Mouse (Mus musculus): ENCODE data around the gene Bik.

GRCm38 (mm10) chr15:83494572-83494920 is 32.1 kb upstream of the Bik start:
- no peak for TF ChIP-seq CTCF (conservative IDR thresholded peaks at IDR 0.05; ENCODE audit: low read length)
- no peak for TF ChIP-seq POU5F1 (IDR thresholded peaks at IDR 0.05; ENCODE audit: borderline replicate concordance, low read length)

Measured in E14TG2a.4 (cell line).